Mouse (Mus musculus) heart, embryonic 14.5 days (tissue): Measurements from ENCODE around the gene Tjp3. TPM values are rescaled to one million over a fixed set of nuclear protein-coding genes. Genes with fewer than 3 reads are reported as not detected.

Source experiments
- ATAC-seq: fragments of 200-750 bp; cut with Nextera tagmentation; 2 replicates; pipeline ENCODE4 v1.8.0; 2017; ENCODE audit warnings: low read depth, moderate TSS enrichment; ENCODE audit not compliant: insufficient number of reproducible peaks, insufficient read depth, low FRiP score
- H3K27ac ChIP-seq, 2 experiments: fragments of 200-500 bp in 1 of 2; fragments of 300-500 bp in 1 of 2; sonication (generic) in 1 of 2; replicated peaks in 1 of 2; 2 replicates each; pipeline ENCODE4 v1.5.1; 2012 to 2014; ENCODE audit warnings: low read depth in 2 of 2, low read length in 2 of 2, control low read depth in 1 of 2, mild to moderate bottlenecking in 1 of 2, mixed read lengths in 1 of 2; ENCODE audit not compliant: control insufficient read depth in 1 of 2, insufficient read depth in 1 of 2
- H3K27me3 ChIP-seq: fragments of 300-500 bp; sonication (generic); 2 replicates; pipeline ENCODE4 v1.6.1; 2014; ENCODE audit warnings: mild to moderate bottlenecking, low read length, control low read depth; ENCODE audit not compliant: control insufficient read depth, insufficient read depth
- H3K36me3 ChIP-seq: fragments of 300-500 bp; sonication (generic); 2 replicates; pipeline ENCODE4 v1.6.1; 2014; ENCODE audit warnings: mild to moderate bottlenecking, control low read depth, low read length, mixed read lengths; ENCODE audit not compliant: control insufficient read depth, insufficient read depth
- H3K4me1 ChIP-seq, 2 experiments: fragments of 200-500 bp in 1 of 2; fragments of 300-500 bp in 1 of 2; sonication (generic) in 1 of 2; 2 replicates each; pipeline ENCODE4 v1.6.1; 2012 to 2014; ENCODE audit warnings: low read length in 2 of 2, control low read depth in 1 of 2, mixed read lengths in 1 of 2; ENCODE audit not compliant: control insufficient read depth in 2 of 2, insufficient read depth in 2 of 2
- H3K4me2 ChIP-seq: fragments of 300-500 bp; sonication (generic); 2 replicates; pipeline ENCODE4 v1.6.1; 2014; ENCODE audit warnings: mild to moderate bottlenecking, low read length
- H3K4me3 ChIP-seq, 2 experiments: fragments of 200-500 bp in 1 of 2; fragments of 300-500 bp in 1 of 2; sonication (generic) in 1 of 2; 2 replicates each; pipeline ENCODE4 v1.5.1; 2012 to 2014; ENCODE audit warnings: low read length in 2 of 2, mild to moderate bottlenecking in 2 of 2, control low read depth in 1 of 2, low read depth in 1 of 2, moderate library complexity in 1 of 2; ENCODE audit not compliant: control insufficient read depth in 1 of 2, insufficient read depth in 1 of 2
- H3K9ac ChIP-seq: fragments of 300-500 bp; sonication (generic); 2 replicates; pipeline ENCODE4 v1.6.1; 2014; ENCODE audit warnings: mild to moderate bottlenecking, low read length
- H3K9me3 ChIP-seq: fragments of 300-500 bp; sonication (generic); 2 replicates; pipeline ENCODE4 v1.6.1; 2016; ENCODE audit warnings: low read length, control low read depth; ENCODE audit not compliant: control insufficient read depth
- WGBS: fragments of 180-500 bp; shearing (Covaris S2); extraction: QIAGEN DNeasy Blood & Tissue Kit; methylation state at CpG from one replicate; pipeline ENCODE4 v1.1.7; 2014; 5-methylcytosine and 5-hydroxymethylcytosine counted together
- polyA plus RNA-seq: library from polyadenylated mRNA; unstranded; fragments of >200 nt; fragmentation: Nextera tagmentation; extraction: Ambion mirVana; gene quantifications from 2 replicates; pipeline ENCODE4 v1.2.1, GENCODE M21; 2014

The Tjp3 gene
- polyA plus RNA-seq, 1 experiment from 2014 or later = 2.2 TPM

DNA sequence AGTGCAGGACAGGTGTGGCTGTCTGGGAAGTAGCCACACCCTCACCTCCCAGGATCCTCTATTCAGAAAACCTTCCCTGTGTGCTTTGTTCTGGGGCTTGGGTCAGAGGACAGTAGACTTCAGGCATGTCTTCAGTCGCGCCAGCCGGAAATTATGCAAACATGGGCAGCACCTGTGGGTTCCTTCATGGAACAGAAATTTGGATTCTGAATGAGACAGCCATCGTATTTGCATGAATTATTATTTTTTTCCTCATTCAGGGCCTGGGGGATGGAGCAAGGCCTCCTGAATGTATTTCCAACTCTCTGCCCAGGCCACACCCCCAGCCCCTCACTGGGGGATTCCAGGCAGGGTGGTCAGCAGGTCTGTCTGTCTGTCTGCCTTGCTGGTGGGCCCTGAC, 30.4 kb downstream of the Tjp3 start:
- peaks cover 36% of the 10 kb centered on the region for H3K27me3 ChIP-seq
- peaks cover 6 to 13% of the 10 kb centered on the region in 2 experiments; a peak in 3 of 4 replicates for H3K4me1 ChIP-seq
- 97% methylated on average over 4 of the region's 4 CpGs for WGBS

DNA sequence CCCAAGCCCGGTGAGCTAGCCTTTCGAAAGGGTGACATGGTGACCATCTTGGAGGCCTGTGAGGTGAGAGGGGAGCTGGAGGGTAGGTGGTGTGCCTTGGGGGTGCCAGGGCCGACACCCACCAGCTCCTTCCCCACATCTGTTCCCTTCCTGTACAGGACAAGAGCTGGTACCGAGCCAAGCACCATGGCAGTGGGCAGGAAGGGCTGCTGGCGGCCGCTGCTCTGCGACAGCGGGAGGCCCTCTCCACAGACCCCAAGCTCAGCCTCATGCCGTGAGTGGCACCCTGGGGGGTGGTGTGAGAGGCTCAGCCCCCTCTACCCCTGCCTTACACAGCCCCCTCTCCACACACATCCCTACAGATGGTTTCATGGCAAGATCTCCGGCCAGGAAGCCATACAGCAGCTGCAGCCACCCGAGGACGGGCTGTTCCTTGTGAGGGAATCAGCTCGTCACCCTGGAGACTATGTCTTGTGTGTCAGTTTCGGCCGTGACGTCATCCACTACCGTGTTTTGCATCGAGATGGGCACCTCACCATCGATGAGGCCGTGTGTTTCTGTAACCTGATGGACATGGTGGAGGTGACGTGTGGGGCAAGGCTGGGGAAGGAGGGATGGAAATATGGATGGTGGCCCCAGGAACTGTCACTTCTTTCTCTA, 32.0 kb downstream of the Tjp3 start:
- 45% methylated on average over 21 of the region's 21 CpGs for WGBS
- Histone ChIP-seq H3K36me3 (peaks cover 26% of the 10 kb centered on the region), H3K4me1 (peaks cover 3 to 8% of the 10 kb centered on the region in 2 experiments; a peak in 2 of 4 replicates), H3K9ac (no peak overlapping the region), H3K9me3 (peaks cover 8% of the 10 kb centered on the region), H3K27me3 (peaks cover 39% of the 10 kb centered on the region), H3K4me3 (no peak overlapping the region), H3K4me2 (no peak overlapping the region), H3K27ac (no peak overlapping the region)
- no peak for ATAC-seq

More for the DNA sequence above, 30.4 kb downstream of the Tjp3 start:
- no peak overlapping the region for H3K9ac ChIP-seq
- H3K27ac ChIP-seq = no peak overlapping the region
- no peak overlapping the region for H3K4me3 ChIP-seq
- H3K9me3 ChIP-seq = peaks cover 8% of the 10 kb centered on the region
- ATAC-seq = no peak
- no peak overlapping the region for H3K4me2 ChIP-seq
- peaks cover 40% of the 10 kb centered on the region for H3K36me3 ChIP-seq

DNA sequence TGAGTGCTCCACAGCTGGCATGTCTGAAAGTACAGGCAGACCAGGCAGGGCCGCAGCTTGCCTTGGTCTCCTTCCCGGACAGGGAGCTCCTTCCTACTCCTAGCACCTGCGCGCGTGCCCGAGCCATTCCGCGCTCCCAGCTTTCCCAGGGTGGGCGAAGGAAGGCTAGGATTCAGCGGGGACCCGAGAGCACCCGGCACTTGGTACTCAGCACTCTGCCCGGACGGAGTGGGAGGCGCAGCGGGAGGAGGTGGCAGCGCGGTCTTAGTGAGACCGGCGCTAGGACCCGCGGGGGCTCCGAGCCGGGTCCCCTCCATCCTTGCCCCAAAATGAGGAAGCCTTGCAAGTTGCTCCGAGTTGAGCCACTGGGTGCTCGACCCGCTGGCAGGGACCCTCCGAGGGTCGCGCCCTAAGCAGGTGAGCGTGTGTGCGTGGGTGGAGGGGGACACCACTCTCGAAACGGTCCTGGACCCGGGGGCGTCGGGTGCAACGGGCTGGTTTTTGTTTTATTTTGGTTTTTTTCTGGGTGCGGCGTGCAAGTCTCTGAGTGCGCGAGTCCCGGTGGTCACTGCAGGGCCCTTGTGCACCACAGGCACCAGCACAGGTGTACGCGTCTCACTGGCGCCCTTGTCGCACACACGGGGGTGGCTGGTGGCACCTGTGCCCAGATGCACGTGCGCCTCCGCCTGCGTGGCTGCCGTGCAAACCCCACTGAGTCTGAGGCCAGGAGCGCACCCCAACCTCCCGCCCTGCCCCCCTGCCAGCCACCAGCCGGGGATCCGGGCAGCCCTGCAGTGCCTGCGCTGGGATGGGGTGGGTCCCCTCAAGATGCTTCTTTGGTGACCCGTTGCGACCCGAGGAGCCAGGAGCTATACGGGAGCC, 34.0 kb downstream of the Tjp3 start:
- Histone ChIP-seq H3K9ac (peak overlapping the region; percentile 64), H3K27me3 (peaks cover 57% of the 10 kb centered on the region), H3K9me3 (peaks cover 8% of the 10 kb centered on the region), H3K4me1 (peaks cover 3 to 11% of the 10 kb centered on the region in 2 experiments; a peak in 2 of 4 replicates), H3K36me3 (0 out of 2 replicates have a peak, but pooled peaks cover 6% of the 10 kb centered on the region), H3K27ac (no peak overlapping the region), H3K4me2 (peak overlapping the region; percentile 84), H3K4me3 (peak overlapping the region; percentile 38 to 48)
- no peak for ATAC-seq
- 4% methylated on average over 62 of the region's 62 CpGs for WGBS

DNA sequence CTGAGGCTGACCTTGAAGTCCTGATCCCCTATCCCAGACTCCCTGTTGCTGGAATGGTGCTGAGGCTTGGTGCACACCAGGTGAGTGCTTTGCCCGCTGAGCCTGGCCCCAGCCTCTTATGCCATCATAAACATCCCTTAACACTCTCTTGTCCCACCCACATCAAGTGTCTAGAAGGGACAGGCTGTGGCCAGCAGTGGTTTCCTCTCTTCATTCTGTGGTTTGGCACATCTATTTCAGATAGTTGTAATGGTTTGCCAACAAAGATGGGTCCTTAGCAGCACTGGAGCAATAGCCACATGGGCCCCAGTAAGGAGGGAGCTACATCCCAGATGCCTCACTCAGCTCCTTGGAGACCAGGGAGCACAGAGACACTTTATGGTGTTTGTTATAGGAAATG, 36.5 kb downstream of the Tjp3 start:
- ATAC-seq = no peak
- H3K4me2 ChIP-seq = no peak overlapping the region
- H3K4me1 ChIP-seq = peaks cover 3 to 11% of the 10 kb centered on the region in 2 experiments; a peak in 2 of 4 replicates
- no peak overlapping the region for H3K9ac ChIP-seq
- no peak overlapping the region for H3K4me3 ChIP-seq
- no peaks in the 10 kb centered on the region for H3K9me3 ChIP-seq
- WGBS = 72% methylated on average over 1 of the region's 1 CpGs
- H3K27ac ChIP-seq = no peak overlapping the region
- H3K36me3 ChIP-seq = no peaks in the 10 kb centered on the region
- H3K27me3 ChIP-seq = peaks cover 69% of the 10 kb centered on the region

DNA sequence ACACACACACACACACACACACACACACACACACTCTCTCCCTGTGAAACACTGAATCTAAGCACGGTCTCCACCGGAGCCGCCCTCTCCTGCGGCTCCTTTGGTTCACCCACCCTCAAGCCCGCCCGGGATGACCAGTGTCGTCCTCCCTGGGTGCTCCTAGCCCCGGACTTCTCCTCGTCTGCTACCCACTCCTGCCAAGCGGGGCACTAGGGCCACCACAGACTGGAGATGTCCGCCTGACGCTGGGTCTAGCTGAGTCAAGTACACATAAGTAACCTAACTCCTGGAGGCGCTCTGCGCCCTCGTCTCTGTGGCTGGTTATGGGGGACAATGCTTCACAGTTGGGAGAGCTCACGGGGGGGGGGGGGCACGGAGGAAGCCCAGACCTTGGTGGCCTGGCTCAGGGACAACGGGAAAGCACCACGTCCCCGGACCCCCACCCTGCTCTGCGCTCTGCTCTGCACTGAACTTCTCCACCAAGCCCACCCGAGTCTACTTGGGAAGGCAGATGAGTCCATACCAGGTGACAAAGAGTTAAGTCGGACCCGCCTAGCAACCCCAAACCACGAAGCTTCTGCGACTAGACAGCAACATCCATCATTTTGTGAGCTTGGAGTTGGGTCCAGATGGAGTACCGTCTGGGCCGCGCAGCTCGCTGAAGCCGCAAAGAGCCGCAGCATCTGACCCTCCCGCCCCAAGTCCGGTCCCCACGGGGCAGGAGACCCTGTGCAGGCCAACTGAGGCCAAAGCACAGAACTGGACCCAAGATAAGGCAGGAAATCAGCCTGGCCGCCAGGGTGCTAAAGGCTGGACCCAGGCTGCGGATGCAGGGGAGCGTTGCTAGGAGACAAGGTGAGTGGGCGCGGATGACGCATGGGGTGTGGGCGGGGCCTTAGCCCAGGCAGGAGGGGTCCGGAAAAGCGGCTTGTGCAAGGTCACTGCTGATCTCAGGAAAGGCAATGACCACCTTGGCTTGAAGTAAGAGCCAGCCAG, 38.7 kb downstream of the Tjp3 start, which contains the start of gene Matk:
Gene Matk (plus strand): TSS at position 512 of the 996 bp plus-strand sequence.
- Histone ChIP-seq H3K4me3 (no peak within 1 kb of the TSS), H3K27ac (no peak within 1 kb of the TSS), H3K36me3 (no peaks in the 10 kb centered on the region), H3K9me3 (no peaks in the 10 kb centered on the region), H3K27me3 (peaks cover 48% of the 10 kb centered on the region), H3K4me2 (no peak within 1 kb of the TSS), H3K4me1 (0 out of 4 replicates have a peak, but pooled peaks cover 0 to 8% of the 10 kb centered on the region in 2 experiments), H3K9ac (no peak within 1 kb of the TSS)
- ATAC-seq = no peak
- WGBS = 15% methylated on average over 42 of the region's 44 CpGs

DNA sequence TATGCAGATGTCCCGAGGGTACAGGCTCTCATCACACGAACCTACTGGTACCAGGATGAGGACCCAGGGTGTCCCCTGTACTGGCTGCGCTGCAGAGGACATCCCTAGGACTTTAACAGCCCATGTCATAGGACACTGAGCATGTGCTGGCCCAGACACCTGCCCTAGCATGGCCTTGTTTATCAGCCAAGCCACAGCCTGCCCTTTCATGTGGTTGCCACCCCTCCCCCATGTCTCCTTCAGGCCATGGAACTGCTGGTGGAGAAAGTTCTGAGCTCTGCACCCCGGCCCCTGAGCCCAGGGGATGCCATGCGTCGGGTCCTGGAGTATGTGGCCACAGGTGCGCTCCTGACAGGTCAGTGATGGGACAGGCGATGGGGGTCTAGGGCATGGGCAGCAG, 41.9 kb downstream of the Tjp3 start:
- Histone ChIP-seq H3K27ac (no peak overlapping the region), H3K4me2 (no peak overlapping the region), H3K9ac (no peak overlapping the region), H3K9me3 (no peaks in the 10 kb centered on the region), H3K27me3 (peaks cover 37% of the 10 kb centered on the region), H3K4me1 (0 out of 4 replicates have a peak, but pooled peaks cover 0 to 3% of the 10 kb centered on the region in 2 experiments), H3K36me3 (no peaks in the 10 kb centered on the region), H3K4me3 (no peak overlapping the region)
- WGBS = 85% methylated on average over 8 of the region's 8 CpGs
- ATAC-seq = no peak

DNA sequence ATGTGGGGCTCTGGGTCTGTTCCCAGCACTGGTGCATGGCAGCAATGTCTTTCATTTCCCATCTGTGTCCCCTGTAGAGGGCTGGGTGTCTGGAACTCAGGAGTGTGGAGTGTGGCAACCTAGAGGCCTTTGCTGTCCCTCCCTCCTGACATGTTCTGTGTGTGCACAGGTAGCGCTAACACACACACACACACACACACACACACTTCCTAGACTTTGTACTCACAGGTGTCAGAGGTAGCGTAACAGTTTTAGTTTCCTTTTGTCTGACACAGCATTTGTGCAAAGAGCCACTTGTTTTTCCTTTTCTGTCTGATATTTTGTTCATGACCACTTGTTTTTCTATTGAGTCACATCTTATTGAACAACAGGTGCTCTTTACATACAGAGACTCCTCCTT, 43.6 kb downstream of the Tjp3 start:
- no peak for ATAC-seq
- Histone ChIP-seq H3K27me3 (peaks cover 31% of the 10 kb centered on the region), H3K4me2 (no peak overlapping the region), H3K9ac (no peak overlapping the region), H3K4me1 (no peaks in the 10 kb centered on the region), H3K4me3 (no peak overlapping the region), H3K36me3 (no peaks in the 10 kb centered on the region), H3K27ac (no peak overlapping the region), H3K9me3 (no peaks in the 10 kb centered on the region)
- 92% methylated on average over 2 of the region's 2 CpGs for WGBS
